Mouse (Mus musculus) midbrain, embryonic 16.5 days (tissue): Measurements from ENCODE around the gene Gm9964. TPM values are rescaled to one million over a fixed set of nuclear protein-coding genes. Genes with fewer than 3 reads are reported as not detected.
"Not testable (repeated sequence)": the region's sequence is repeated elsewhere in the genome, so short reads cannot be mapped to it uniquely, and the experiment has no call there.

ENCODE experiments used
- ATAC-seq: fragments of 200-750 bp; cut with Nextera tagmentation; 2 replicates; pipeline ENCODE4 v1.8.0; 2017; ENCODE audit warnings: moderate TSS enrichment
- H3K27ac ChIP-seq: fragments of 300-500 bp; sonication (generic); 2 replicates; pipeline ENCODE4 v1.5.1; 2014; ENCODE audit warnings: mild to moderate bottlenecking, low read length, mixed read lengths
- H3K27me3 ChIP-seq: fragments of 300-500 bp; sonication (generic); 2 replicates; pipeline ENCODE4 v1.6.1; 2014; ENCODE audit warnings: low read depth, low read length, mixed read lengths; ENCODE audit not compliant: control insufficient read depth, insufficient read depth
- H3K36me3 ChIP-seq: fragments of 300-500 bp; sonication (generic); 2 replicates; pipeline ENCODE4 v1.6.1; 2014; ENCODE audit warnings: mild to moderate bottlenecking, low read length, moderate library complexity, mixed read lengths; ENCODE audit not compliant: control insufficient read depth, insufficient read depth
- H3K4me1 ChIP-seq: fragments of 300-500 bp; sonication (generic); 2 replicates; pipeline ENCODE4 v1.6.1; 2014; ENCODE audit warnings: mild to moderate bottlenecking, low read length, mixed read lengths; ENCODE audit not compliant: control insufficient read depth, insufficient read depth
- H3K4me2 ChIP-seq: fragments of 300-500 bp; sonication (generic); 2 replicates; pipeline ENCODE4 v1.6.1; 2014; ENCODE audit warnings: mild to moderate bottlenecking, low read length, mixed read lengths
- H3K4me3 ChIP-seq: fragments of 300-500 bp; sonication (generic); 2 replicates; pipeline ENCODE4 v1.5.1; 2014; ENCODE audit warnings: low read depth, mild to moderate bottlenecking, low read length, moderate library complexity, mixed read lengths
- H3K9ac ChIP-seq: fragments of 300-500 bp; sonication (generic); 2 replicates; pipeline ENCODE4 v1.6.1; 2014; ENCODE audit warnings: low read depth, low read length, mixed read lengths
- H3K9me3 ChIP-seq: fragments of 300-500 bp; sonication (generic); replicated peaks from 2 replicates; pipeline ENCODE4 v1.6.1; 2014; ENCODE audit warnings: mild to moderate bottlenecking, low read length, mixed read lengths; ENCODE audit not compliant: control insufficient read depth, poor library complexity, severe bottlenecking
- WGBS: fragments of 180-500 bp; shearing (Covaris S2); extraction: QIAGEN DNeasy Blood & Tissue Kit; methylation state at CpG from one replicate; pipeline ENCODE4 v1.1.7; 2014; 5-methylcytosine and 5-hydroxymethylcytosine counted together
- polyA plus RNA-seq: library from polyadenylated mRNA; unstranded; fragments of >200 nt; fragmentation: Nextera tagmentation; extraction: Ambion mirVana; gene quantifications from 2 replicates; pipeline ENCODE4 v1.2.1, GENCODE M21; 2015

Gene Gm9964
- polyA plus RNA-seq, 1 experiment from 2014 or later = not detected

DNA sequence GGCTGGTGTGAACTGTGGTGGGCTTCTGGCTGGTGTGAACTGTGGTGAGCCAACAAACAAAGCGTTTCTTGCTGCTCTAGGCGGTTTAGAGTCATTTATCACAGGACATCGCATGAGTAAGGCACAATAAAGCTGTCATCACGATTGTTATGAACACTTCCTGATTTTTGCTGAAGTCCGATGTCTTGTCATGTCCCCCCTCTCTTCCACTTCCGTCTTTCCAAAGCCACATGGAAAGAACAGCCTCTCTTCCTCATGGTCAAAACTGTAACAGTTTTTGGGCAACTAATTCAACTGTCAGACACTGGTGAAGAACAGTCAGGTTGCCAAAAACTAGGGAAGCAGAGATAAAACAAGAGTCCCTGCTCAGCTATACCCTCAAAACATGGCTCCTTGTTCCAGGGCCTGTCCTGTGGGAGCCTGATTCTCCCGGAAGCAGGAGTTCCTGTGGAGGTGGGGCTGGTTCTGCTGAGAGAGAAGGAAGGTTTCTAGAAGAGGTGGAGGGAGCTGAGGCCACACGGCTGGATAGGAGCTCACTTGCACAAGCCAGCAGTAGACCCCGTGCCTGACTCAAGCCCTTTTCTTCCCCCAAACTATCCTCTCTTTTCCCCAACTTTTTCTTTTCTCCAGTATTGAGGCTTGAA lies 9.1 kb upstream of the Gm9964 start:
- no peak for ATAC-seq
- H3K36me3 ChIP-seq = no peaks in the 10 kb centered on the region
- H3K9ac ChIP-seq = no peak overlapping the region
- no peaks in the 10 kb centered on the region for H3K4me1 ChIP-seq
- H3K9me3 ChIP-seq = no peaks in the 10 kb centered on the region
- H3K27me3 ChIP-seq = no peaks in the 10 kb centered on the region
- no peak overlapping the region for H3K27ac ChIP-seq
- H3K4me2 ChIP-seq = no peak overlapping the region
- 84% methylated on average over 9 of the region's 9 CpGs for WGBS
- no peak overlapping the region for H3K4me3 ChIP-seq

DNA sequence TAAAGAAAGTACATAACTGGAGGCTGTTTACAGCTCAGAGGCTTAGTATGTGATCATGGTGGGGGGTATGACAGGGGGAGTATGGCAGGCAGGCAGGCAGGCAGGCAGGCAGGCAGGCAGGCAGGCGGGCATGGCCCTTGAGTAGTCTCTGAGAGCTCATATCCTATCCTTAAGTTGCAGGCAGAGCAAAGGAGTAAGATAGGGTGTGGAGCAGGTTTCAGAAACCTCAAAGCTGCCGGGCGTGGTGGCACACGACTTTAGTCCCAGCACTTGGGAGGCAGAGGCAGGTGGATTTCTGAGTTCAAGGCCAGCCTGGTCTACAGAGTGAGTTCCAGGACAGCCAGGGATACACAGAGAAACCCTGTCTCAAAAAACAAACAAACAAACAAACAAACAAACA lies 7.5 kb upstream of the Gm9964 start:
- H3K36me3 ChIP-seq, H3K9ac ChIP-seq, H3K4me2 ChIP-seq, H3K27ac ChIP-seq, H3K9me3 ChIP-seq, ATAC-seq, H3K27me3 ChIP-seq, H3K4me3 ChIP-seq, H3K4me1 ChIP-seq: not testable (repeated sequence)
- WGBS = 85% methylated on average over 4 of the region's 4 CpGs

DNA sequence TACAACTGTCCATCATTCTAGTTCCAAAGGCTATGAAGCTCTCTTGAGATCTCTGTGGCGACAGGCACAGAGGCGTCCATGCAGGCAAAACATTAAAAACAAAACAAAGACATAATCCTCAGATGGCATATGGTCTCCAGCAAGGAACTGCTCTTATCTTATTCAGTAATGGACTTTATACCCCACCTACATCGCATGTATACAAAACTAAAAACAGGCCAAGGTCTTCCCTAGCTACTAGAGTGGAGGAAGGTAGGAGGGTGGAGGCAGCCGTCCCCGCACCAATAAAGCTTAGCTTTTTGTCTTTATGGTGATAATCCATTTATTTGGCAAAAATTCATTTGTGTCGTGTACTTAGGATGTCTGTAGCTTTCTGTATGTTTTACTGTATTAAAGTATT lies 6.4 kb upstream of the Gm9964 start:
- H3K4me3 ChIP-seq = no peak overlapping the region
- no peak overlapping the region for H3K27ac ChIP-seq
- no peaks in the 10 kb centered on the region for H3K4me1 ChIP-seq
- no peaks in the 10 kb centered on the region for H3K9me3 ChIP-seq
- no peak overlapping the region for H3K9ac ChIP-seq
- H3K27me3 ChIP-seq = no peaks in the 10 kb centered on the region
- 70% methylated on average over 6 of the region's 6 CpGs for WGBS
- ATAC-seq = no peak
- H3K4me2 ChIP-seq = no peak overlapping the region
- H3K36me3 ChIP-seq = no peaks in the 10 kb centered on the region

DNA sequence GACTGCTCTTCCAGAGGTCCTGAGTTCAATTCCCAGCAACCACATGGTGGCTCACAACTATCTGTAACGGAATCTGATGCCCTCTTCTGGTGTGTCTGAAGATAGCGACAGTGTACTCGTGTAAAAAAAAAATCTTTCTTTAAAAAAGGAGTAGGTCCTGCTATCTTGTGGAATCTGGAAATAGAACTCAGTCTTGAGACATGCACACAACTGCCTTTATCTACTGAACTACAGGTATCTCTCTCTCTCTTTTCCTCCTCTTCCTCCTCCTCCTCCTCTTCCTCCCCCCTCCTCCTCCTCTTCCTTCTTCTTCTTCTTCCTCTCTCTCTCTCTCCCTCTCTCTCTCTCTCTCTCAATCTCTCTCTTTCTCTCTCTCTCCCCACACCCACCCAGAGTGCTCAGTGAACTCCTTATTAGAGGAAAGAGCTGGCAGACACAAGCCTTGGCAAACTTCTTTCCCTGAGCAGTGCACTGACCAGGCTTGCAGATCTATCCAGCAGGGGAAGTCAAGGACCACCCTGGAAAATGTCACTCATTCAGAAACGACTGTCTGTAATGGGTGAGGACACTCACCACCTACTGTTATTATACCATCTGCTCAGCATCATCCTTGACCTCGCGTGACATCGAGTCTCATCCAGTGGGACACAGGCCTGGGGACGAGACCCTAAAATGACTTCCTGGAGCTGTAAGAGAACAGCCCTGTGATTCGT lies 3.2 kb upstream of the Gm9964 start:
- 84% methylated on average over 9 of the region's 9 CpGs for WGBS
- Histone ChIP-seq H3K9ac (no peak overlapping the region), H3K4me1 (no peaks in the 10 kb centered on the region), H3K27ac (no peak overlapping the region), H3K27me3 (no peaks in the 10 kb centered on the region), H3K9me3 (no peaks in the 10 kb centered on the region), H3K36me3 (no peaks in the 10 kb centered on the region), H3K4me3 (no peak overlapping the region), H3K4me2 (no peak overlapping the region)
- no peak for ATAC-seq

DNA sequence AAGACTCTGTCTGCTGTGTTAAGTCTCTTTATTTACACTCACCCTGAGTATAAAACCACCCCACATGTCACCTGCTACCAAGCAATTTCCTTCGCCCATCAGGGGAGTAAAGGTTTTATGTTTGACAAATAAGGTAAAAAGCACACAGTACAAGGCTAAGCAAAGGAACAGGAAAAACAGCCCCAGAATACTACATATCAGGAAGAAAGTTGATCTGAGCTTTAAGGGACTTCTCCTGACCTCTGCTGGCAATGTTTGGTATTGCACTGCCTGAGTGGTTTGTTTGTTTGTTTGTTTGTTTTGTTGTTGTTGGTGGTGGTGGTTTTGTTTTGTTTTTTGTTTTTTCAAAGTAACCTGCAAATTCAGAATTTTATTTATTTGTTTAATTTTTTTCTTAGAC lies 539 bp downstream of the Gm9964 start:
- H3K9me3 ChIP-seq = no peaks in the 10 kb centered on the region
- ATAC-seq = no peak
- H3K27me3 ChIP-seq = no peaks in the 10 kb centered on the region
- H3K9ac ChIP-seq = no peak overlapping the region
- no peak overlapping the region for H3K4me3 ChIP-seq
- 54% methylated on average over 1 of the region's 1 CpGs for WGBS
- no peaks in the 10 kb centered on the region for H3K4me1 ChIP-seq
- H3K36me3 ChIP-seq = no peaks in the 10 kb centered on the region
- H3K4me2 ChIP-seq = no peak overlapping the region
- no peak overlapping the region for H3K27ac ChIP-seq

DNA sequence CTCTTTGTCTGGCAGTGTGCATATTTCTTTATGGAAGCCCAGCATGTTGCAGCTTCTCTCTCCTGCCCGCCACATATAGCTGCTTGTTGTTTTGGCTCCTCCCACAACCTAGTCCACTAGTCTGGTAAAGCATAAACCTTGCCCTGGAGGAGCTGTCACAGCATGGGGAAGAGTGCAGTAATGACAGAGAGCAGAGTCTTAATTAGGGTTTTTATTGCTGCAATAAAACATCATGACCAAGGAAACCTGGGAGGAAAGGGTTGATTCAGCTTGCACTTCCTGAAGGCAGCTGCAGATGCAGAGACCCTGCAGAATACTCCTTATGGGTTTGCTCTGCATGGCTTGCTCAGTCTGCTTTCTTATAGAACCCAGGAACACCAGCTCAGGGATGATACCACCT lies 2.7 kb downstream of the Gm9964 start:
- no peak overlapping the region for H3K27ac ChIP-seq
- no peak overlapping the region for H3K9ac ChIP-seq
- no peaks in the 10 kb centered on the region for H3K9me3 ChIP-seq
- no peak overlapping the region for H3K4me2 ChIP-seq
- no peak overlapping the region for H3K4me3 ChIP-seq
- 26% methylated on average over 1 of the region's 1 CpGs for WGBS
- no peaks in the 10 kb centered on the region for H3K4me1 ChIP-seq
- no peaks in the 10 kb centered on the region for H3K27me3 ChIP-seq
- no peak for ATAC-seq
- no peaks in the 10 kb centered on the region for H3K36me3 ChIP-seq

DNA sequence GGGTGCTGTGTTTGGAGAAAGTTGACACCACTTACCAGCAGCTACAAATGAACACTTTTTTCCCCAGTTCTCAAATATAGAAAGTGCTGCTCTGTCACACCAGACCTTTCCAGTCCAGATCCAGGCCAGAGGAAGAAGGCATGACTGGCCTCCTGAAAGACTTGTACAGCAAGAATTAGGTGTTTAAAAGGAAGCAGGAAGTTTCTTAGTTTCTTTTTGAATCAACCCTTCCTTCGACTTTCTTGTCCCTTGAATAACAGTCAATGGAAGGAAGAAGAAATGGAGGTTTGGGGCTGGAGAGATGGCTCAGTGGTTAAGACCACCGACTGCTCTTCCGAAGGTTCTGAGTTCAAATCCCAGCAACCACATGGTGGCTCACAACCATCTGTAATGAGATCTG lies 3.7 kb downstream of the Gm9964 start:
- Histone ChIP-seq H3K27ac (no peak overlapping the region), H3K9me3 (no peaks in the 10 kb centered on the region), H3K9ac (no peak overlapping the region), H3K4me2 (no peak overlapping the region), H3K4me3 (no peak overlapping the region), H3K4me1 (no peaks in the 10 kb centered on the region), H3K36me3 (no peaks in the 10 kb centered on the region), H3K27me3 (no peaks in the 10 kb centered on the region)
- no peak for ATAC-seq
- 92% methylated on average over 3 of the region's 3 CpGs for WGBS

DNA sequence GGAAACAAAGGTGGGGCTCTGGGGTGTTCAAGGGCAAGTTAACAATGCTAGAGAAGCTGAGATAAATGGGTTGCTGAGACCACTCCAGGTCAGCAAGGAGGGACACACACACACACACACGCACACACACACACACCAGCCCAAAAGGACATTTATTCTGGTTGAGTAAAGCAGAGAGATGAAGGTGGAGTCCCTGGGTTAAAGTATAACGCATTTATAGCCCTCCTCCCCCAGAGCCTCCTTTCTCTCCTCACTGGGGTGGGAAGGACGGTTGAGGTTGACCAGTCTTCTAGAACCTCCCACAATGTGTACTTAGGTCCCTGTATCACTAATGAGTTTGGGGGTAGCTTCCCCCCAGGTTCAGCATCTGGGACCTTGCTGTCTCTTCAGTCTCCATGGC lies 4.6 kb downstream of the Gm9964 start:
- no peaks in the 10 kb centered on the region for H3K27me3 ChIP-seq
- no peak overlapping the region for H3K4me2 ChIP-seq
- H3K27ac ChIP-seq = no peak overlapping the region
- H3K9ac ChIP-seq = no peak overlapping the region
- ATAC-seq = no peak
- no peak overlapping the region for H3K4me3 ChIP-seq
- WGBS = 86% methylated on average over 3 of the region's 3 CpGs
- no peaks in the 10 kb centered on the region for H3K9me3 ChIP-seq
- H3K4me1 ChIP-seq = no peaks in the 10 kb centered on the region
- H3K36me3 ChIP-seq = no peaks in the 10 kb centered on the region

DNA sequence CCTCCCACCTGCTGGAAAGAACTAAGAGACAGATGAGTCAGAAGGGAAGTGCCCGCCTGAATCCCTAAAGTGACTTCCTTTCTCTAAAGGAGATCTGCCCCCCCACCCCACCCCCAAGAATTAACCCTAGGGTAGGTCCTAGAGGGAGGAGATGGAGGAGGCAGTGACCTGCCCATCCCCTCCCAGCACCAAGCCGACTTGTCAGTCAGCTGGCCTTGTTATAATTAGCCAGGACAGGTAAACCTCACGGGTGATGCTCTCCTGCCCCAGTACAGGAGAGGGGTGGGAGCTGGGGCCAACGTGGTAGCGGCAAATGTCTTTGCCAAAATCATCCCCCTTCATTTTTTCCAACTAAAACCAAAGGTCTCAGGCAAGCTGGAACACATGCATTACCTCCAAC lies 5.1 kb downstream of the Gm9964 start:
- no peak for ATAC-seq
- H3K27ac ChIP-seq = no peak overlapping the region
- no peak overlapping the region for H3K4me2 ChIP-seq
- H3K4me1 ChIP-seq = no peaks in the 10 kb centered on the region
- no peaks in the 10 kb centered on the region for H3K36me3 ChIP-seq
- H3K27me3 ChIP-seq = no peaks in the 10 kb centered on the region
- no peak overlapping the region for H3K9ac ChIP-seq
- 82% methylated on average over 5 of the region's 5 CpGs for WGBS
- no peak overlapping the region for H3K4me3 ChIP-seq
- H3K9me3 ChIP-seq = no peaks in the 10 kb centered on the region
